Mouse (Mus musculus) MEL (cell line): ENCODE data around the gene Msl1. TPM values are rescaled to one million over a fixed set of nuclear protein-coding genes. Genes with fewer than 3 reads are reported as not detected.

Source experiments
- DNase-seq: peaks from one replicate; pipeline ENCODE4 v3.0.0; 2011; ENCODE audit warnings: low read depth, low spot score
- H3K27ac ChIP-seq: 2 replicates; pipeline ENCODE4 v1.5.1; 2012; ENCODE audit warnings: low read depth, mild to moderate bottlenecking, control low read depth, low read length, moderate library complexity; ENCODE audit not compliant: control insufficient read depth
- H3K27me3 ChIP-seq, 2 experiments: fragments of 150-350 bp in 1 of 2; sonication (generic) in 1 of 2; 2 replicates each; pipeline ENCODE4 v1.6.1; 2012; ENCODE audit warnings: low read length in 2 of 2, mild to moderate bottlenecking in 2 of 2, improper control_type of control experiment in 1 of 2, moderate library complexity in 1 of 2; ENCODE audit not compliant: insufficient read depth in 2 of 2, control insufficient read depth in 1 of 2
- H3K36me3 ChIP-seq, 2 experiments: 2 replicates each; pipeline ENCODE4 v1.6.1; 2012 to 2014; ENCODE audit warnings: low read length in 2 of 2, improper control_type of control experiment in 1 of 2, inconsistent platforms in 1 of 2, mild to moderate bottlenecking in 1 of 2; ENCODE audit not compliant: insufficient read depth in 2 of 2, control insufficient read depth in 1 of 2
- H3K4me1 ChIP-seq, 2 experiments: fragments of 150-350 bp in 1 of 2; sonication (generic) in 1 of 2; 2 replicates each; pipeline ENCODE4 v1.6.1; 2012; ENCODE audit warnings: low read length in 2 of 2, improper control_type of control experiment in 1 of 2, mild to moderate bottlenecking in 1 of 2; ENCODE audit not compliant: insufficient read depth in 2 of 2, control insufficient read depth in 1 of 2
- H3K4me3 ChIP-seq, 2 experiments: fragments of 150-350 bp in 1 of 2; sonication (generic) in 1 of 2; 2 replicates each; pipeline ENCODE4 v1.5.1; 2012; ENCODE audit warnings: low read depth in 2 of 2, low read length in 2 of 2, mild to moderate bottlenecking in 2 of 2, moderate library complexity in 2 of 2, control low read depth in 1 of 2, improper control_type of control experiment in 1 of 2; ENCODE audit not compliant: control insufficient read depth in 1 of 2, insufficient read depth in 1 of 2
- H3K79me2 ChIP-seq: 2 replicates; pipeline ENCODE4 v1.6.1; 2012; ENCODE audit warnings: mild to moderate bottlenecking, low read length, moderate library complexity; ENCODE audit not compliant: control insufficient read depth, poor library complexity, insufficient read depth
- H3K9ac ChIP-seq: 2 replicates; pipeline ENCODE4 v1.6.1; 2012; ENCODE audit warnings: low read depth, mild to moderate bottlenecking, control low read depth, low read length, moderate library complexity; ENCODE audit not compliant: control insufficient read depth, poor library complexity, severe bottlenecking
- H3K9me3 ChIP-seq: fragments of 150-350 bp; sonication (generic); replicated peaks from 2 replicates; pipeline ENCODE4 v1.6.1; 2012; ENCODE audit warnings: mild to moderate bottlenecking, low read length, improper control_type of control experiment, moderate library complexity; ENCODE audit not compliant: insufficient read depth
- BHLHE40 ChIP-seq: IDR thresholded peaks from 2 replicates; pipeline ENCODE4 v1.6.1; 2012; ENCODE audit warnings: low read depth, mild to moderate bottlenecking, inconsistent platforms, low read length, improper control_type of control experiment, borderline replicate concordance
- ELF1 ChIP-seq: IDR thresholded peaks from 2 replicates; pipeline ENCODE4 v1.6.1; 2014; ENCODE audit warnings: low read depth, mild to moderate bottlenecking, inconsistent platforms, low read length, improper control_type of control experiment, moderate library complexity
- GATA1 ChIP-seq: IDR thresholded peaks from 2 replicates; pipeline ENCODE4 v1.6.1; 2011; ENCODE audit warnings: low read depth, low read length, improper control_type of control experiment
- HCFC1 ChIP-seq: IDR thresholded peaks from 2 replicates; pipeline ENCODE4 v1.6.1; 2012; ENCODE audit warnings: low read depth, mild to moderate bottlenecking, inconsistent platforms, low read length, improper control_type of control experiment, moderate library complexity
- KAT2A ChIP-seq: conservative IDR thresholded peaks from 2 replicates; pipeline ENCODE4 v1.6.1; 2012; ENCODE audit warnings: low read depth, low read length, improper control_type of control experiment, inconsistent platforms
- MAFK ChIP-seq: IDR thresholded peaks from 2 replicates; pipeline ENCODE4 v1.6.1; 2011; ENCODE audit warnings: low read depth, mild to moderate bottlenecking, low read length, improper control_type of control experiment, borderline replicate concordance
- MAZ ChIP-seq: IDR thresholded peaks from 2 replicates; pipeline ENCODE4 v1.6.1; 2012; ENCODE audit warnings: low read depth, mild to moderate bottlenecking, inconsistent platforms, low read length, improper control_type of control experiment
- MXI1 ChIP-seq: IDR thresholded peaks from 2 replicates; pipeline ENCODE4 v1.6.1; 2011; ENCODE audit warnings: mild to moderate bottlenecking, low read depth, low read length, improper control_type of control experiment
- MYC ChIP-seq: IDR thresholded peaks from 2 replicates; pipeline ENCODE4 v1.6.1; 2011; ENCODE audit warnings: low read depth, mild to moderate bottlenecking, low read length, improper control_type of control experiment, moderate library complexity
- SIN3A ChIP-seq: IDR thresholded peaks from 2 replicates; pipeline ENCODE4 v1.6.1; 2012; ENCODE audit warnings: low read length, improper control_type of control experiment, inconsistent platforms
- SMC3 ChIP-seq: IDR thresholded peaks from 2 replicates; pipeline ENCODE4 v1.6.1; 2011; ENCODE audit warnings: low read depth, low read length, improper control_type of control experiment
- TBP ChIP-seq: IDR thresholded peaks from 2 replicates; pipeline ENCODE4 v1.8.0; 2011; ENCODE audit warnings: low read depth, low read length, improper control_type of control experiment
- USF1 ChIP-seq: IDR thresholded peaks from 2 replicates; pipeline ENCODE4 v1.6.1; 2014; ENCODE audit warnings: low read depth, mild to moderate bottlenecking, inconsistent platforms, low read length, improper control_type of control experiment, moderate library complexity
- ZKSCAN1 ChIP-seq: IDR thresholded peaks from 2 replicates; pipeline ENCODE4 v1.6.1; 2012; ENCODE audit warnings: low read depth, mild to moderate bottlenecking, inconsistent platforms, low read length, improper control_type of control experiment, moderate library complexity
- ZMIZ1 ChIP-seq: IDR thresholded peaks from 2 replicates; pipeline ENCODE4 v1.6.1; 2012; ENCODE audit warnings: low read depth, mild to moderate bottlenecking, inconsistent platforms, low read length, improper control_type of control experiment, moderate library complexity
- ZNF384 ChIP-seq: IDR thresholded peaks from 2 replicates; pipeline ENCODE4 v1.6.1; 2012; ENCODE audit warnings: low read depth, mild to moderate bottlenecking, inconsistent platforms, low read length, improper control_type of control experiment
- polyA plus RNA-seq, 2 experiments: library from polyadenylated mRNA; stranded (reverse) in 1 of 2; unstranded in 1 of 2; fragments of >175 nt in 1 of 2; fragments of >200 nt in 1 of 2; gene quantifications; 2 replicates each; pipeline versions ENCODE4 v1.2.1 to v1.2.4; 2012; ENCODE audit warnings: low replicate concordance in 2 of 2, low read depth in 1 of 2; ENCODE audit not compliant: insufficient read length in 2 of 2, insufficient read depth in 1 of 2, missing spikeins in 1 of 2
- total RNA-seq: library from RNA; depleted of rRNA; stranded (reverse); fragments of 300-350 nt; gene quantifications from 2 replicates; pipeline ENCODE4 v1.2.3, GENCODE M21; 2012; rRNA removed

Gene Msl1
- total and polyA plus RNA-seq, 3 experiments = 37.1 to 49.4 TPM; not detected in 1

- H3K79me2 ChIP-seq = peaks cover 2% of the 10 kb centered on the region; the same call in 1 of the 2 replicates
- H3K9me3 ChIP-seq = no peaks in the 10 kb centered on the region
- peaks cover 0 to 2% of the 10 kb centered on the region in 2 experiments; a peak in 1 of 4 replicates for H3K36me3 ChIP-seq
- TF ChIP-seq ZNF384 (no peak), USF1 (no peak), ZKSCAN1 (no peak), ZMIZ1 (no peak), GATA1 (no peak), BHLHE40 (no peak), MAFK (no peak), MXI1 (no peak), HCFC1 (no peak), SIN3A (no peak), KAT2A (no peak), TBP (no peak), ELF1 (no peak), MAZ (no peak), SMC3 (no peak), MYC (no peak)
- no peak for DNase-seq
- peaks cover 2 to 5% of the 10 kb centered on the region in 2 experiments; a peak in 2 of 4 replicates for H3K4me1 ChIP-seq
- H3K9ac ChIP-seq = no peak overlapping the region
- no peaks in the 10 kb centered on the region for H3K27me3 ChIP-seq
- H3K27ac ChIP-seq = no peak overlapping the region
- no peak overlapping the region for H3K4me3 ChIP-seq
These were observed 59.3 kb downstream of the Msl1 start for GRCm38 (mm10) chr11:98854659-98855058.

Other genes starting within 250 kb of the Msl1 start
- gene Ikzf3, start 249.5 kb upstream of the Msl1 start, total RNA-seq = 0.12 TPM in 1 of 2 replicates, not detected in the other
- gene Ikzf3, start 249.5 kb upstream of the Msl1 start, polyA plus RNA-seq = not detected
- gene Zpbp2, start 244.4 kb upstream of the Msl1 start, total RNA-seq = 0.12 and 0.42 TPM in 2 replicates
- under 1 TPM in 1 of 2 experiments, not detected in 1; 0.58 TPM for gene Zpbp2, start 244.4 kb upstream of the Msl1 start, polyA plus RNA-seq
- gene Ormdl3, start 208.1 kb upstream of the Msl1 start, total RNA-seq = 60.3 and 93.7 TPM in 2 replicates
- gene Ormdl3, start 208.1 kb upstream of the Msl1 start, polyA plus RNA-seq = 10 to 100 TPM in 1 of 2 experiments, not detected in 1; 52.7 TPM
- not detected in 2 replicates for gene Lrrc3c, start 197.2 kb upstream of the Msl1 start, total RNA-seq
- gene Lrrc3c, start 197.2 kb upstream of the Msl1 start, polyA plus RNA-seq = not detected
- gene Gm12355, start 169.9 kb upstream of the Msl1 start, total RNA-seq = 2.1 and 3.4 TPM in 2 replicates
- under 1 TPM in 1 of 2 experiments, not detected in 1; 0.58 TPM for gene Gm12355, start 169.9 kb upstream of the Msl1 start, polyA plus RNA-seq
- not detected in 2 replicates for gene Gsdma3, start 169.2 kb upstream of the Msl1 start, total RNA-seq
- gene Gsdma3, start 169.2 kb upstream of the Msl1 start, polyA plus RNA-seq = not detected
- gene Gsdma2, start 148.8 kb upstream of the Msl1 start, total RNA-seq = not detected in 2 replicates
- not detected for gene Gsdma2, start 148.8 kb upstream of the Msl1 start, polyA plus RNA-seq
- gene Gsdma, start 131.2 kb upstream of the Msl1 start, total RNA-seq = 0.23 and 0.62 TPM in 2 replicates
- gene Gsdma, start 131.2 kb upstream of the Msl1 start, polyA plus RNA-seq = 1 to 10 TPM in 1 of 2 experiments, not detected in 1; 1.2 TPM
- gene Psmd3, start 113.0 kb upstream of the Msl1 start, total RNA-seq = 350 and 385 TPM in 2 replicates
- gene Psmd3, start 113.0 kb upstream of the Msl1 start, polyA plus RNA-seq = 100 to 1,000 TPM; 214 to 417 TPM
- gene Csf3, start 94.3 kb upstream of the Msl1 start, total RNA-seq = not detected in 2 replicates
- under 1 TPM in 1 of 2 experiments, not detected in 1; 0.18 TPM for gene Csf3, start 94.3 kb upstream of the Msl1 start, polyA plus RNA-seq
- gene Med24, start 66.1 kb upstream of the Msl1 start, total RNA-seq = 37.5 and 41.4 TPM in 2 replicates
- 10 to 100 TPM in 1 of 2 experiments, not detected in 1; 89.8 TPM for gene Med24, start 66.1 kb upstream of the Msl1 start, polyA plus RNA-seq
- 22.0 and 29.6 TPM in 2 replicates for gene Thra, start 54.9 kb upstream of the Msl1 start, total RNA-seq
- 10 to 100 TPM in 1 of 2 experiments, not detected in 1; 50.9 TPM for gene Thra, start 54.9 kb upstream of the Msl1 start, polyA plus RNA-seq
- 1.9 and 2.0 TPM in 2 replicates for gene Nr1d1, start 20.2 kb upstream of the Msl1 start, total RNA-seq
- 1 to 10 TPM in 1 of 2 experiments, not detected in 1; 5.6 TPM for gene Nr1d1, start 20.2 kb upstream of the Msl1 start, polyA plus RNA-seq
- 18.2 and 20.9 TPM in 2 replicates for gene Casc3, start 9.4 kb downstream of the Msl1 start, total RNA-seq
- 10 to 100 TPM; 58.6 to 61.0 TPM for gene Casc3, start 9.4 kb downstream of the Msl1 start, polyA plus RNA-seq
- 0.46 and 0.58 TPM in 2 replicates for gene Rapgefl1, start 41.3 kb downstream of the Msl1 start, total RNA-seq
- gene Rapgefl1, start 41.3 kb downstream of the Msl1 start, polyA plus RNA-seq = 1 to 10 TPM in 1 of 2 experiments, not detected in 1; 1.4 TPM
- gene Wipf2, start 68.1 kb downstream of the Msl1 start, total RNA-seq = 2.9 and 3.2 TPM in 2 replicates
- gene Wipf2, start 68.1 kb downstream of the Msl1 start, polyA plus RNA-seq = 1 to 10 TPM in 1 of 2 experiments, not detected in 1; 7.1 TPM
- gene Cdc6, start 112.3 kb downstream of the Msl1 start, total RNA-seq = 83.4 and 104 TPM in 2 replicates
- 10 to 100 TPM; 56.9 to 69.4 TPM for gene Cdc6, start 112.3 kb downstream of the Msl1 start, polyA plus RNA-seq
- gene Rara, start 132.3 kb downstream of the Msl1 start, total RNA-seq = 9.8 and 12.1 TPM in 2 replicates
- 10 to 100 TPM in 1 of 2 experiments, not detected in 1; 13.7 TPM for gene Rara, start 132.3 kb downstream of the Msl1 start, polyA plus RNA-seq
- gene Gjd3, start 187.5 kb downstream of the Msl1 start, total RNA-seq = not detected in 2 replicates
- gene Gjd3, start 187.5 kb downstream of the Msl1 start, polyA plus RNA-seq = not detected
- gene Top2a, start 228.7 kb downstream of the Msl1 start, total RNA-seq = 443 and 477 TPM in 2 replicates
- 100 to 1,000 TPM; 395 to 643 TPM for gene Top2a, start 228.7 kb downstream of the Msl1 start, polyA plus RNA-seq
- gene Igfbp4, start 245.7 kb downstream of the Msl1 start, total RNA-seq = 89.8 and 94.4 TPM in 2 replicates
- 100 to 1,000 TPM in 1 of 2 experiments, not detected in 1; 221 TPM for gene Igfbp4, start 245.7 kb downstream of the Msl1 start, polyA plus RNA-seq